Mouse (Mus musculus) heart, embryonic 14.5 days (tissue): Measurements from ENCODE around the gene Miox. TPM values are rescaled to one million over a fixed set of nuclear protein-coding genes. Genes with fewer than 3 reads are reported as not detected.

ENCODE experiments used
- ATAC-seq: fragments of 200-750 bp; cut with Nextera tagmentation; 2 replicates; pipeline ENCODE4 v1.8.0; 2017; ENCODE audit warnings: low read depth, moderate TSS enrichment; ENCODE audit not compliant: insufficient number of reproducible peaks, insufficient read depth, low FRiP score
- H3K27ac ChIP-seq, 2 experiments: fragments of 200-500 bp in 1 of 2; fragments of 300-500 bp in 1 of 2; sonication (generic) in 1 of 2; replicated peaks in 1 of 2; 2 replicates each; pipeline ENCODE4 v1.5.1; 2012 to 2014; ENCODE audit warnings: low read depth in 2 of 2, low read length in 2 of 2, control low read depth in 1 of 2, mild to moderate bottlenecking in 1 of 2, mixed read lengths in 1 of 2; ENCODE audit not compliant: control insufficient read depth in 1 of 2, insufficient read depth in 1 of 2
- H3K27me3 ChIP-seq: fragments of 300-500 bp; sonication (generic); 2 replicates; pipeline ENCODE4 v1.6.1; 2014; ENCODE audit warnings: mild to moderate bottlenecking, low read length, control low read depth; ENCODE audit not compliant: control insufficient read depth, insufficient read depth
- H3K36me3 ChIP-seq: fragments of 300-500 bp; sonication (generic); 2 replicates; pipeline ENCODE4 v1.6.1; 2014; ENCODE audit warnings: mild to moderate bottlenecking, control low read depth, low read length, mixed read lengths; ENCODE audit not compliant: control insufficient read depth, insufficient read depth
- H3K4me1 ChIP-seq, 2 experiments: fragments of 200-500 bp in 1 of 2; fragments of 300-500 bp in 1 of 2; sonication (generic) in 1 of 2; 2 replicates each; pipeline ENCODE4 v1.6.1; 2012 to 2014; ENCODE audit warnings: low read length in 2 of 2, control low read depth in 1 of 2, mixed read lengths in 1 of 2; ENCODE audit not compliant: control insufficient read depth in 2 of 2, insufficient read depth in 2 of 2
- H3K4me2 ChIP-seq: fragments of 300-500 bp; sonication (generic); 2 replicates; pipeline ENCODE4 v1.6.1; 2014; ENCODE audit warnings: mild to moderate bottlenecking, low read length
- H3K4me3 ChIP-seq, 2 experiments: fragments of 200-500 bp in 1 of 2; fragments of 300-500 bp in 1 of 2; sonication (generic) in 1 of 2; 2 replicates each; pipeline ENCODE4 v1.5.1; 2012 to 2014; ENCODE audit warnings: low read length in 2 of 2, mild to moderate bottlenecking in 2 of 2, control low read depth in 1 of 2, low read depth in 1 of 2, moderate library complexity in 1 of 2; ENCODE audit not compliant: control insufficient read depth in 1 of 2, insufficient read depth in 1 of 2
- H3K9ac ChIP-seq: fragments of 300-500 bp; sonication (generic); 2 replicates; pipeline ENCODE4 v1.6.1; 2014; ENCODE audit warnings: mild to moderate bottlenecking, low read length
- H3K9me3 ChIP-seq: fragments of 300-500 bp; sonication (generic); 2 replicates; pipeline ENCODE4 v1.6.1; 2016; ENCODE audit warnings: low read length, control low read depth; ENCODE audit not compliant: control insufficient read depth
- WGBS: fragments of 180-500 bp; shearing (Covaris S2); extraction: QIAGEN DNeasy Blood & Tissue Kit; methylation state at CpG from one replicate; pipeline ENCODE4 v1.1.7; 2014; 5-methylcytosine and 5-hydroxymethylcytosine counted together
- polyA plus RNA-seq: library from polyadenylated mRNA; unstranded; fragments of >200 nt; fragmentation: Nextera tagmentation; extraction: Ambion mirVana; gene quantifications from 2 replicates; pipeline ENCODE4 v1.2.1, GENCODE M21; 2014

Miox gene
- polyA plus RNA-seq, 1 experiment from 2014 or later: not detected

- H3K4me3 ChIP-seq: no peak overlapping the region
- H3K4me1 ChIP-seq: no peaks in the 10 kb centered on the region
- no peak overlapping the region for H3K27ac ChIP-seq
- no peaks in the 10 kb centered on the region for H3K27me3 ChIP-seq
- ATAC-seq: no peak
- no peaks in the 10 kb centered on the region for H3K9me3 ChIP-seq
- 96% methylated on average over 2 of the region's 2 CpGs for WGBS
- no peak overlapping the region for H3K9ac ChIP-seq
- H3K36me3 ChIP-seq: no peaks in the 10 kb centered on the region
- H3K4me2 ChIP-seq: no peak overlapping the region
These were observed 5.5 kb downstream of the Miox start for GRCm38 (mm10) chr15:89339696-89340095.

GRCm38 (mm10) chr15:89340136-89340535, 5.9 kb downstream of the Miox start:
- H3K27ac ChIP-seq: no peak overlapping the region
- no peak overlapping the region for H3K9ac ChIP-seq
- 77% methylated on average over 3 of the region's 3 CpGs for WGBS

GRCm38 (mm10) chr15:89341678-89342077, 7.5 kb downstream of the Miox start:
- H3K36me3 ChIP-seq: no peaks in the 10 kb centered on the region
- H3K9ac ChIP-seq: no peak overlapping the region
- H3K27me3 ChIP-seq: no peaks in the 10 kb centered on the region
- ATAC-seq: no peak
- 47% methylated on average over 1 of the region's 1 CpGs for WGBS
- no peaks in the 10 kb centered on the region for H3K9me3 ChIP-seq
- no peak overlapping the region for H3K4me3 ChIP-seq
- no peak overlapping the region for H3K4me2 ChIP-seq
- H3K27ac ChIP-seq: no peak overlapping the region
- H3K4me1 ChIP-seq: no peaks in the 10 kb centered on the region

More at GRCm38 (mm10) chr15:89340136-89340535, 5.9 kb downstream of the Miox start:
- Histone ChIP-seq H3K9me3 (no peaks in the 10 kb centered on the region), H3K4me1 (no peaks in the 10 kb centered on the region), H3K36me3 (no peaks in the 10 kb centered on the region), H3K4me2 (no peak overlapping the region), H3K4me3 (no peak overlapping the region), H3K27me3 (no peaks in the 10 kb centered on the region)
- no peak for ATAC-seq

DNA sequence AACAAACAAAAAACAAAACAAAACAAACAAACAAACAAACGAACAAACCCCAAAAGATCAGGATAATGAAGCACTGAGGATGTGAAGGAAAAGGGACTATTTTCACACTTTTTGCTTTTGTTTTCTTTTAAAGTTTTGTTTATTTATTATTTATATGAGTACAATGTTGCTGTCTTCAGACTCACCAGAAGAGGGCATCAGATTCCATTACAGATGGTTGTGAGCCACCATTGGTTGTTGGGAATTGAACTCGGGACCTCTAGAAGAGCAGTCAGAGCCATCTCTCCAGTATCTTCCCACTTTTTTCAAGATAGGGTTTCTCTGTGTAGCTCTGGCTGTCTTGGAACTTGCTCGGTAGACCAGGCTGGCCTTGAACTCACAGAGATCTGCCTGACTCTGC, 9.1 kb downstream of the Miox start:
- Histone ChIP-seq H3K4me1 (no peaks in the 10 kb centered on the region), H3K27me3 (no peaks in the 10 kb centered on the region), H3K9me3 (no peaks in the 10 kb centered on the region), H3K27ac (no peak overlapping the region), H3K36me3 (no peaks in the 10 kb centered on the region), H3K4me2 (no peak overlapping the region), H3K4me3 (no peak overlapping the region), H3K9ac (no peak overlapping the region)
- 83% methylated on average over 3 of the region's 3 CpGs for WGBS
- no peak for ATAC-seq

DNA sequence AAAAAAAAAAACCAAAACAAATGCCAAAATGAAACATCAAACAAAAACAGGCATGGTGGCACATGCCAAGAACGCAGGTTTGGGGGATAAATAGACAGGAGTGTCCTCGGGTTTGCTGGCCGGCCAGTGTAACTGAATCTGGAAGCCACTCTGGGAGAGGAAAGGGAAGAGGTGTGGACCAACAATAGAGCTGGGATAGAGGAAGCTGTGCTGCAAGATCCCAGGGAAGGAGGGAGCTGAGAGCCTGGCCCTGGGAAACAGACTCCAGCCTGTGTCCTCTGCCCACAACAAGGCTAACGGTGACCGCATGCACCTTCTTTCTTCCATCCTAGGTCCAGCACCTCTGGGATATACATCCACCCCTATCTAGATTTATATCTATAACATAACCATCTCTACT, 16.2 kb downstream of the Miox start:
- no peak overlapping the region for H3K4me3 ChIP-seq
- no peak overlapping the region for H3K9ac ChIP-seq
- 74% methylated on average over 5 of the region's 5 CpGs for WGBS
- ATAC-seq: no peak
- no peaks in the 10 kb centered on the region for H3K27me3 ChIP-seq
- H3K9me3 ChIP-seq: no peaks in the 10 kb centered on the region
- no peak overlapping the region for H3K4me2 ChIP-seq
- H3K27ac ChIP-seq: peak overlapping the region in 1 of 2 experiments; percentile 30; a peak in 2 of 4 replicates
- peaks cover 49% of the 10 kb centered on the region for H3K36me3 ChIP-seq
- peaks cover 7 to 14% of the 10 kb centered on the region in 2 experiments for H3K4me1 ChIP-seq

- no peak overlapping the region for H3K4me2 ChIP-seq
- H3K9me3 ChIP-seq: no peaks in the 10 kb centered on the region
- no peak overlapping the region for H3K9ac ChIP-seq
- no peaks in the 10 kb centered on the region for H3K27me3 ChIP-seq
- ATAC-seq: no peak
- peak overlapping the region in 1 of 2 experiments; percentile 30; a peak in 1 of 4 replicates for H3K27ac ChIP-seq
- 71% methylated on average over 15 of the region's 15 CpGs for WGBS
- H3K36me3 ChIP-seq: peaks cover 49% of the 10 kb centered on the region
- no peak overlapping the region for H3K4me3 ChIP-seq
- H3K4me1 ChIP-seq: peaks cover 7 to 14% of the 10 kb centered on the region in 2 experiments
These were observed 17.1 kb downstream of the Miox start for GRCm38 (mm10) chr15:89351302-89351701.

DNA sequence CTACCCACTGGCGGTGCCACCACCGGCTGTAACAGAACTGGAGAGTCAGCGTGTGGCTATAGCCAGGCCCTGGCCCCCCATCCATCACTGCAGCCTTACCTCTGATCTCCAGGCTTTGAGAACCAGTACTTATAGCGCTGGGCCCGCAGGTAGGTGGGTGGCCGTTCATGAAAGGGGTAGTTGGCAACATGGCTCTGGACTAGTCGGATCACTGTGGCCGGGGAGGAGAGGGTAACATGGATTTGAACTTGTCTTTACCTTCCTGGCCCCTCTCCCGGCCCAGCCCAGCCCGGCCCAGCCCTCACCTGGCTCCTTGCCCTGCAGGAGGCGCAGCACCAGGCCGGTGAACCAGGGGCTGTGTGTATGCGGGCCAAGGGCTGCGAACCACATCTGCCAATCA, 17.9 kb downstream of the Miox start:
- ATAC-seq: no peak
- Histone ChIP-seq H3K9me3 (no peaks in the 10 kb centered on the region), H3K4me2 (no peak overlapping the region), H3K27me3 (no peaks in the 10 kb centered on the region), H3K4me3 (no peak overlapping the region), H3K9ac (no peak overlapping the region), H3K4me1 (peaks cover 7 to 22% of the 10 kb centered on the region in 2 experiments), H3K36me3 (peaks cover 49% of the 10 kb centered on the region), H3K27ac (no peak overlapping the region)
- 96% methylated on average over 14 of the region's 14 CpGs for WGBS

DNA sequence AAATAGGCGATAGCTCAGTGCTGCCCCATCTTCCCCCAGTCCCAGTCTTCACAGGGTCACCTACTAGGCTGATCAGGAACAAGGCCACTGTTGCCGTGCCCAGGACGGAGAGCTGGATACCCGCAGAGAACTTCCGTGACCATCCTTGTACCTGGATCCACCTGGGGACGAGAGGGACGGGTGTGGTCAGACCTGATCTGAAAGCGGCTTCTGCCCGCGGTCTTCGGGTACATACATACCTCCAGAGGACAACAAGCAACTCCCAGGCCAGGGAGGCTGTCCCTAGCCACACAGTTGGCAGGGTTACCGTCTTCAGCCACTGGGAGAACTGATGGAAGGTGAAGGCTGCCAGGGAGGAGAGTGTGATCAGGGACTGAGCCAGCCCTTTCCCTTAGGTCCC, 18.6 kb downstream of the Miox start:
- no peak overlapping the region for H3K4me2 ChIP-seq
- peaks cover 49% of the 10 kb centered on the region for H3K36me3 ChIP-seq
- no peaks in the 10 kb centered on the region for H3K27me3 ChIP-seq
- peaks cover 7 to 26% of the 10 kb centered on the region in 2 experiments for H3K4me1 ChIP-seq
- 93% methylated on average over 12 of the region's 12 CpGs for WGBS
- H3K27ac ChIP-seq: no peak overlapping the region
- no peaks in the 10 kb centered on the region for H3K9me3 ChIP-seq
- no peak for ATAC-seq
- no peak overlapping the region for H3K4me3 ChIP-seq
- H3K9ac ChIP-seq: no peak overlapping the region
